10 mouse cellular contexts compared by ENCODE assay signal in the genomic region with DNA sequence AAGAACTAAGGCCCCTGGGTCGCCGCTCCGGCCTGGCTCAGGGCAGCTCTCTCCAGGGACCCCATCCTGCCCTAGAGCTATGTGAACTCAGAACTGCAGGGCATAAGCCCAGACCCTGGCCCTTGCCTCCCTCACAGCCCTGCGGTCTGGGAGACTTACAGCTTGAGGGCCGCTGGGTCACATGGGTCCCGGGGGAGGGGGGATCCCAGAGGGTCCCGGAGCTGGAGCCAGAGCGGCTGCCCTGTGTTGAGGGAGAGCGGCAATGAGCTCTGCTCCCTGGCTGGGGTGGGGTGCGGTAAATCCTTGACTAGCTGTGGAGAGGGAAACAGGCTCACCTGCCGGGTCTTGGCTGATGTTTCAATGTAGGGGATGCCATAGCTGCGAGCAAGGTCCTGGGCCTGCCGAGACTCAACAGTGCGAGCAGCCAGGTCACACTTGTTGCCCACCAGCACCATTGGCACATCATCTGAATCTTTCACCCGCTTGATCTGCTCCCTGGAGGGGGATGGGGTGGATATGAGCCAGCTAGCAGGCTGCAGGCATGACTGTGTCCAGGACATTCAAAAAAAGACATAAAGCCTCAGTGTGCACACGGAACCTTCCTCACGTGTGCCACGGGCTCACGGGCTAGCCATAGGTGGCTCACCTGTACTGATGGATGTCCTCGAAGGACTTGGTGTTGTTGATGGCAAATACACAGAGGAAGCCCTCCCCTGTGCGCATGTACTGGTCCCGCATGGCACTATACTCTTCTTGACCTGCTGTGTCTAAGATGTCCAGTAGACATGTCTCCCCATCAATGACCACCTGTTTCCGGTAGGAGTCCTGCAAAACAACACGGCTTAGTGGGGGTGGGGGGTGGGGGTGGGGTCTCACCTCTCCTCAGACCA. TPM values are rescaled to one million over a fixed set of nuclear protein-coding genes. Genes with fewer than 3 reads are reported as not detected.
DNase-seq lines count a peak whose midpoint lies in the region; ATAC-seq and TF ChIP-seq lines count a peak whose summit lies in the region.
"Had no signal": no experiment of that assay in that cellular context is flagged by ENCODE, and none has a peak within 500 bp of the region (broad histone marks: within the 10 kb centered on the region; RNA-seq: fewer than 3 reads in every experiment).

No protein-coding gene starts in this region.

- ATAC-seq in forebrain, postnatal 0 days: no peak
- no peak for ATAC-seq in liver, embryonic 15.5 days (ENCODE audit: insufficient read depth)
- no peak for ATAC-seq in inflammation-experienced regulatory T-cells, adult 6 months

- 90% methylated on average over 24 of the region's 24 CpGs for WGBS in forebrain, postnatal 0 days
- WGBS in liver, embryonic 15.5 days (ENCODE audit: insufficient replicate concordance): 90% methylated on average over 24 of the region's 24 CpGs

- peaks cover 12% of the 10 kb centered on the region for H3K4me1 ChIP-seq in forebrain, postnatal 0 days (ENCODE audit: insufficient read depth)
- H3K4me1 ChIP-seq in liver, embryonic 15.5 days (replicated peaks): peaks cover 54% of the 10 kb centered on the region

- H3K4me2 ChIP-seq in forebrain, postnatal 0 days (ENCODE audit: low read depth): peak overlapping the region; percentile 99
- H3K4me2 ChIP-seq in liver, embryonic 15.5 days: peak overlapping the region; percentile 96

- peak overlapping the region; percentile 96 for H3K27ac ChIP-seq in gastrocnemius, adult 2 months
- H3K27ac ChIP-seq in forebrain, postnatal 0 days (ENCODE audit: low read depth, low read length): no peak overlapping the region
- H3K27ac ChIP-seq in liver, embryonic 15.5 days (replicated peaks): 0 out of 2 replicates have a peak overlapping the region, but pooled peaks have one; percentile 91
- no peak overlapping the region; the same call in 1 of the 2 replicates for H3K27ac ChIP-seq in layer of hippocampus, adult 2 months

- no peak for TF ChIP-seq CTCF in gastrocnemius, adult 2 months (IDR thresholded peaks at IDR 0.05)
- TF ChIP-seq CTCF in forebrain, postnatal 0 days (IDR thresholded peaks at IDR 0.05; ENCODE audit: low read depth): no peak
- TF ChIP-seq CTCF in layer of hippocampus, adult 2 months (conservative IDR thresholded peaks at IDR 0.05): no peak

- intact Hi-C loops in gastrocnemius, adult 2 months (cut with DNase I): loop anchor here (5.0 kb wide), 1 partner anchor 100 kb away; no protein-coding TSS in a partner anchor

- H3K9ac ChIP-seq in forebrain, postnatal 0 days: no peak overlapping the region; the same call in 1 of the 2 replicates
- peak overlapping the region; percentile 99 for H3K9ac ChIP-seq in liver, embryonic 15.5 days

- H3K27me3 ChIP-seq in forebrain, postnatal 0 days (ENCODE audit: insufficient read depth, low read length): no peaks in the 10 kb centered on the region
- H3K27me3 ChIP-seq in liver, embryonic 15.5 days: no peaks in the 10 kb centered on the region

- no peaks in the 10 kb centered on the region for H3K9me3 ChIP-seq in forebrain, postnatal 0 days (ENCODE audit: low read length)
- no peaks in the 10 kb centered on the region for H3K9me3 ChIP-seq in liver, embryonic 15.5 days (replicated peaks)

- H3K4me3 ChIP-seq in gastrocnemius, adult 2 months: peak overlapping the region; percentile 76
- peak overlapping the region; percentile 97; the same call in 1 of the 2 replicates for H3K4me3 ChIP-seq in forebrain, postnatal 0 days (ENCODE audit: low read depth, low read length)
- H3K4me3 ChIP-seq in liver, embryonic 15.5 days (replicated peaks): peak overlapping the region; percentile 91
- no peak overlapping the region for H3K4me3 ChIP-seq in layer of hippocampus, adult 2 months

- H3K36me3 ChIP-seq in forebrain, postnatal 0 days (ENCODE audit: insufficient read depth): peaks cover 35% of the 10 kb centered on the region
- peaks cover 40% of the 10 kb centered on the region for H3K36me3 ChIP-seq in liver, embryonic 15.5 days (replicated peaks)

- no peak for DNase-seq in gastrocnemius, adult 2 months
- DNase-seq in gastrocnemius, adult 8-10 months (ENCODE audit: low spot score in 2 of 2): no peak
- peak; percentile 95 for DNase-seq in 3134 (ENCODE audit: extremely low read depth, insufficient read length, low spot score)
- no peak for DNase-seq in forebrain, postnatal 0 days
- no peak for DNase-seq in left cerebral cortex, adult 18-20 months (ENCODE audit: low spot score in 2 of 2)
- no peak for DNase-seq in layer of hippocampus, adult 2 months (ENCODE audit: low spot score in 2 of 2)
- DNase-seq: right cerebral cortex, postnatal 14 days had no signal

RNA-seq across cellular contexts. Expression of a gene that starts 1.8 kb away (rescaled TPM):
- 100 to 1,000 TPM; 117 to 119 TPM for total RNA-seq in gastrocnemius, adult 2 months (2021)
- 100 to 1,000 TPM; 112 to 158 (median 132) TPM for total RNA-seq in gastrocnemius, adult 8-10 months (2022)
- 103 and 149 TPM in 2 replicates for total RNA-seq in forebrain, postnatal 0 days (2014; rRNA removed)
- 198 and 199 TPM in 2 replicates for polyA plus RNA-seq in forebrain, postnatal 0 days (2015; fragmentation: Nextera tagmentation; extraction: Ambion mirVana)
- polyA plus RNA-seq in liver, embryonic 15.5 days (2015; fragmentation: Nextera tagmentation; extraction: Ambion mirVana): 83.0 and 98.2 TPM in 2 replicates
- 100 to 1,000 TPM; 223 to 237 TPM for total RNA-seq in left cerebral cortex, adult 18-20 months (2021)
- 1 to 10 TPM; 1.5 to 6.2 (median 4.6) TPM for polyA plus RNA-seq in inflammation-experienced regulatory T-cells, adult 6 months (2017; shearing (Covaris generic))
- 100 to 1,000 TPM; 200 to 222 TPM for total RNA-seq in layer of hippocampus, adult 2 months (2021)

RNA-seq across cellular contexts. Expression of a gene that starts 1.9 kb away (rescaled TPM):
- total RNA-seq in gastrocnemius, adult 2 months (2021): 1 to 10 TPM; 1.7 to 2.1 TPM
- total RNA-seq in gastrocnemius, adult 8-10 months (2022): 1 to 10 TPM; 1.4 to 2.5 (median 2.0) TPM
- total RNA-seq in forebrain, postnatal 0 days (2014; rRNA removed): 11.1 and 11.7 TPM in 2 replicates
- 10.2 and 10.7 TPM in 2 replicates for polyA plus RNA-seq in forebrain, postnatal 0 days (2015; fragmentation: Nextera tagmentation; extraction: Ambion mirVana)
- 11.0 and 12.1 TPM in 2 replicates for polyA plus RNA-seq in liver, embryonic 15.5 days (2015; fragmentation: Nextera tagmentation; extraction: Ambion mirVana)
- total RNA-seq in left cerebral cortex, adult 18-20 months (2021): 1 to 10 TPM; 2.7 to 4.4 TPM
- polyA plus RNA-seq in inflammation-experienced regulatory T-cells, adult 6 months (2017; shearing (Covaris generic)): 1 to 10 TPM; 1.3 to 2.2 (median 1.7) TPM
- 1 to 10 TPM; 4.5 to 5.7 TPM for total RNA-seq in layer of hippocampus, adult 2 months (2021)

RNA-seq across cellular contexts. Expression of a gene that starts 19.4 kb away (rescaled TPM):
- 10 to 100 TPM; 46.5 to 50.9 TPM for total RNA-seq in gastrocnemius, adult 2 months (2021)
- 10 to 100 TPM; 51.3 to 63.6 (median 53.6) TPM for total RNA-seq in gastrocnemius, adult 8-10 months (2022)
- 41.6 and 41.9 TPM in 2 replicates for total RNA-seq in forebrain, postnatal 0 days (2014; rRNA removed)
- polyA plus RNA-seq in forebrain, postnatal 0 days (2015; fragmentation: Nextera tagmentation; extraction: Ambion mirVana): 43.1 and 45.4 TPM in 2 replicates
- 64.3 and 76.1 TPM in 2 replicates for polyA plus RNA-seq in liver, embryonic 15.5 days (2015; fragmentation: Nextera tagmentation; extraction: Ambion mirVana)
- 10 to 100 TPM; 39.0 to 43.2 TPM for total RNA-seq in left cerebral cortex, adult 18-20 months (2021)
- polyA plus RNA-seq in inflammation-experienced regulatory T-cells, adult 6 months (2017; shearing (Covaris generic)): 100 to 1,000 TPM; 135 to 147 (median 143) TPM
- total RNA-seq in layer of hippocampus, adult 2 months (2021): 10 to 100 TPM; 40.6 to 42.3 TPM

RNA-seq across cellular contexts. Expression of a gene that starts 21.8 kb away (rescaled TPM):
- total RNA-seq in gastrocnemius, adult 2 months (2021): not detected
- total RNA-seq in gastrocnemius, adult 8-10 months (2022): not detected
- total RNA-seq in forebrain, postnatal 0 days (2014; rRNA removed): 0.62 TPM in 1 of 2 replicates, not detected in the other
- polyA plus RNA-seq in forebrain, postnatal 0 days (2015; fragmentation: Nextera tagmentation; extraction: Ambion mirVana): 0.15 and 0.33 TPM in 2 replicates
- polyA plus RNA-seq in liver, embryonic 15.5 days (2015; fragmentation: Nextera tagmentation; extraction: Ambion mirVana): 0.60 and 0.91 TPM in 2 replicates
- not detected for total RNA-seq in left cerebral cortex, adult 18-20 months (2021)
- polyA plus RNA-seq in inflammation-experienced regulatory T-cells, adult 6 months (2017; shearing (Covaris generic)): 10 to 100 TPM in 1 of 3 experiments, 1 to 10 TPM in 2; 4.6 to 11.3 (median 8.5) TPM
- total RNA-seq in layer of hippocampus, adult 2 months (2021): not detected
- total RNA-seq: layer of hippocampus, postnatal 10 days had no signal

RNA-seq across cellular contexts. Expression of a gene that starts 23.6 kb away (rescaled TPM):
- under 1 TPM in 1 of 2 experiments, not detected in 1; 0.28 TPM for total RNA-seq in gastrocnemius, adult 2 months (2021)
- total RNA-seq in gastrocnemius, adult 8-10 months (2022): under 1 TPM in 2 of 4 experiments, not detected in 2; 0.38 to 0.56 TPM
- total RNA-seq in forebrain, postnatal 0 days (2014; rRNA removed): 13.3 and 15.8 TPM in 2 replicates
- 15.6 and 19.1 TPM in 2 replicates for polyA plus RNA-seq in forebrain, postnatal 0 days (2015; fragmentation: Nextera tagmentation; extraction: Ambion mirVana)
- polyA plus RNA-seq in liver, embryonic 15.5 days (2015; fragmentation: Nextera tagmentation; extraction: Ambion mirVana): 27.3 and 33.4 TPM in 2 replicates
- 1 to 10 TPM; 1.4 to 2.5 TPM for total RNA-seq in left cerebral cortex, adult 18-20 months (2021)
- polyA plus RNA-seq in inflammation-experienced regulatory T-cells, adult 6 months (2017; shearing (Covaris generic)): 10 to 100 TPM in 2 of 3 experiments, 1 to 10 TPM in 1; 9.2 to 15.0 (median 13.7) TPM
- total RNA-seq in layer of hippocampus, adult 2 months (2021): 1 to 10 TPM in 1 of 2 experiments, under 1 TPM in 1; 0.98 to 1.2 TPM

Comparison
In these comparisons a context has a peak if more than half of its experiments do, and no peak if none do; other contexts are left out.
1. H3K27ac ChIP-seq: peak in gastrocnemius, adult 2 months (single experiment) and liver, embryonic 15.5 days (single experiment); none in forebrain, postnatal 0 days (single experiment) and layer of hippocampus, adult 2 months (single experiment).